Mouse (Mus musculus) gastrocnemius, adult 2 months (tissue): Measurements from ENCODE around the gene Fam57b. TPM values are rescaled to one million over a fixed set of nuclear protein-coding genes. Genes with fewer than 3 reads are reported as not detected.
A peak's percentile ranks its signal among the peaks of the same experiment; 100 is the strongest.

ENCODE experiments used
- DNase-seq: peaks from one replicate; pipeline ENCODE4 v3.0.0; 2022
- H3K27ac ChIP-seq: fragments of 200-600 bp; 2 replicates; pipeline ENCODE4 v1.8.1; 2022; ENCODE audit warnings: mild to moderate bottlenecking
- H3K4me3 ChIP-seq: fragments of 200-600 bp; 2 replicates; pipeline ENCODE4 v1.8.1; 2022; ENCODE audit warnings: mild to moderate bottlenecking, moderate library complexity
- CTCF ChIP-seq: fragments of 200-600 bp; IDR thresholded peaks from 2 replicates; pipeline ENCODE4 v1.8.1; 2022; ENCODE audit warnings: antibody characterized with exemption, mild to moderate bottlenecking, moderate library complexity
- intact Hi-C: fragments of 180-260 bp; cut with DNase I; formaldehyde crosslinking; loops from one replicate; pipeline ENCODE4 v1.15.1; 2025
- total RNA-seq, 2 experiments: library from RNA; stranded (reverse); gene quantifications; 2 replicates each; pipeline ENCODE4 v1.2.3; 2021

Gene Fam57b
- total RNA-seq, 2 experiments from 2014 or later = 61.1 to 64.6 TPM

GRCm38 (mm10) chr7:126793456-126794270 is 3.8 kb upstream of the Fam57b start:
- Histone ChIP-seq H3K4me3 (no peak overlapping the region; the same call in 1 of the 2 replicates), H3K27ac (peak overlapping the region; percentile 99; the same call in 1 of the 2 replicates)
- TF ChIP-seq CTCF = no peak
- DNase-seq = no peak
- intact Hi-C loops = loop anchor here (10.0 kb wide), 1 partner anchor 329 kb away; the partner anchor contains the start of gene Atp2a1

- TF ChIP-seq CTCF = no peak
- intact Hi-C loops = loop anchor here (10.0 kb wide), 1 partner anchor 329 kb away; the partner anchor contains the start of gene Atp2a1
- no peak for DNase-seq
- Histone ChIP-seq H3K4me3 (no peak overlapping the region), H3K27ac (peak overlapping the region; percentile 99; the same call in 1 of the 2 replicates)
These were observed 3.2 kb upstream of the Fam57b start for GRCm38 (mm10) chr7:126794271-126794605.

- H3K4me3 ChIP-seq = peak overlapping the region; percentile 93
These were observed 1.8 kb upstream of the Fam57b start for GRCm38 (mm10) chr7:126795387-126796317.

GRCm38 (mm10) chr7:126796350-126796932 is 1.0 kb upstream of the Fam57b start:
- TF ChIP-seq CTCF = peak; percentile 42; the same call in 1 of the 2 replicates
- peak; percentile 62 for DNase-seq
- Histone ChIP-seq H3K4me3 (peak overlapping the region; percentile 93), H3K27ac (peak overlapping the region; percentile 99)
- intact Hi-C loops = loop anchor here (10.0 kb wide), 1 partner anchor 332 kb away; the partner anchor contains the start of gene Atp2a1

More at GRCm38 (mm10) chr7:126795387-126796317, 1.8 kb upstream of the Fam57b start:
- intact Hi-C loops = loop anchor here (10.0 kb wide), 1 partner anchor 331 kb away; the partner anchor contains the start of gene Atp2a1
- H3K27ac ChIP-seq = peak overlapping the region; percentile 99
- DNase-seq = peak; percentile 50
- TF ChIP-seq CTCF = peak; percentile 45

GRCm38 (mm10) chr7:126798127-126799049 is 920 bp downstream of the Fam57b start:
- Histone ChIP-seq H3K4me3 (peak overlapping the region; percentile 93), H3K27ac (peak overlapping the region; percentile 99)
- TF ChIP-seq CTCF = no peak
- DNase-seq = peak; percentile 54
- intact Hi-C loops = loop anchor here (10.0 kb wide), 1 partner anchor 334 kb away; the partner anchor contains the start of gene Atp2a1

GRCm38 (mm10) chr7:126799050-126799467 is 1.6 kb downstream of the Fam57b start:
- TF ChIP-seq CTCF = no peak
- Histone ChIP-seq H3K27ac (peak overlapping the region; percentile 99), H3K4me3 (peak overlapping the region; percentile 93)
- intact Hi-C loops = loop anchor here (10.0 kb wide), 1 partner anchor 334 kb away; the partner anchor contains the start of gene Atp2a1
- DNase-seq = peak; percentile 96

- intact Hi-C loops = loop anchor here (5.0 to 10.0 kb wide), 2 partner anchors 335 to 413 kb away; partner anchors contain the start of gene Atp2a1
- Histone ChIP-seq H3K27ac (peak overlapping the region; percentile 99), H3K4me3 (peak overlapping the region; percentile 93)
- DNase-seq = peak; percentile 92
- TF ChIP-seq CTCF = peak; percentile 48
These were observed 2.2 kb downstream of the Fam57b start for GRCm38 (mm10) chr7:126799468-126800268.

- DNase-seq = peak; percentile 72
- no peak for TF ChIP-seq CTCF
- peak overlapping the region; percentile 99 for H3K27ac ChIP-seq
- intact Hi-C loops = loop anchor here (5.0 kb wide), 1 partner anchor 412 kb away; no protein-coding TSS in a partner anchor
- peak overlapping the region; percentile 93 for H3K4me3 ChIP-seq
These were observed 3.0 kb downstream of the Fam57b start for GRCm38 (mm10) chr7:126800269-126801056.

- H3K4me3 ChIP-seq = peak overlapping the region; percentile 93
- intact Hi-C loops = loop anchor here (5.0 kb wide), 1 partner anchor 411 kb away; no protein-coding TSS in a partner anchor
- TF ChIP-seq CTCF = no peak
- DNase-seq = no peak
- H3K27ac ChIP-seq = peak overlapping the region; percentile 99
These were observed 3.6 kb downstream of the Fam57b start for GRCm38 (mm10) chr7:126801057-126801422.
